Mouse (Mus musculus): Measurements from ENCODE around the gene Nlrp6. TPM values are rescaled to one million over a fixed set of nuclear protein-coding genes. Genes with fewer than 3 reads are reported as not detected.

The Nlrp6 gene
- polyA plus RNA-seq, 1 experiment = not detected

GRCm38 (mm10) chr7:140953800-140954732 is 33.4 kb downstream of the Nlrp6 start:
- H3K9ac ChIP-seq (ENCODE audit: low read depth, poor library complexity, severe bottlenecking) = peak overlapping the region; percentile 82

GRCm38 (mm10) chr7:140954733-140955071 is 34.0 kb downstream of the Nlrp6 start:
- Histone ChIP-seq H3K4me3 (ENCODE audit: low read depth, low read length) (peak overlapping the region; percentile 95), H3K36me3 (ENCODE audit: control insufficient read depth, insufficient read depth, low read length, poor library complexity, severe bottlenecking) (peaks cover 16% of the 10 kb centered on the region), H3K27ac (ENCODE audit: insufficient read depth, low read length) (no peak overlapping the region), H3K9me3 (replicated peaks; ENCODE audit: control insufficient read depth, insufficient read depth, low read length, poor library complexity, severe bottlenecking) (no peaks in the 10 kb centered on the region), H3K4me1 (ENCODE audit: control insufficient read depth, insufficient read depth, low read length) (peaks cover 8% of the 10 kb centered on the region), H3K27me3 (ENCODE audit: control insufficient read depth, insufficient read depth, low read length, poor library complexity, severe bottlenecking) (no peaks in the 10 kb centered on the region), H3K9ac (ENCODE audit: low read depth, poor library complexity, severe bottlenecking) (peak overlapping the region; percentile 82)
- TF ChIP-seq POLR2A (IDR thresholded peaks at IDR 0.05; ENCODE audit: insufficient read depth, low read length) = no peak
- TF ChIP-seq CTCF (IDR thresholded peaks at IDR 0.05; ENCODE audit: low read depth, low read length) = no peak
- no peak for TF ChIP-seq EP300 (IDR thresholded peaks at IDR 0.05; ENCODE audit: insufficient read depth, low read depth, low read length)

More at GRCm38 (mm10) chr7:140953800-140954732, 33.4 kb downstream of the Nlrp6 start:
- Histone ChIP-seq H3K27ac (ENCODE audit: insufficient read depth, low read length) (no peak overlapping the region), H3K9me3 (replicated peaks; ENCODE audit: control insufficient read depth, insufficient read depth, low read length, poor library complexity, severe bottlenecking) (no peaks in the 10 kb centered on the region), H3K4me1 (ENCODE audit: control insufficient read depth, insufficient read depth, low read length) (peaks cover 8% of the 10 kb centered on the region), H3K36me3 (ENCODE audit: control insufficient read depth, insufficient read depth, low read length, poor library complexity, severe bottlenecking) (peaks cover 22% of the 10 kb centered on the region), H3K27me3 (ENCODE audit: control insufficient read depth, insufficient read depth, low read length, poor library complexity, severe bottlenecking) (no peaks in the 10 kb centered on the region), H3K4me3 (ENCODE audit: low read depth, low read length) (peak overlapping the region; percentile 95)
- TF ChIP-seq EP300 (IDR thresholded peaks at IDR 0.05; ENCODE audit: insufficient read depth, low read depth, low read length) (no peak), CTCF (IDR thresholded peaks at IDR 0.05; ENCODE audit: low read depth, low read length) (no peak), POLR2A (IDR thresholded peaks at IDR 0.05; ENCODE audit: insufficient read depth, low read length) (no peak)

GRCm38 (mm10) chr7:140955342-140955741 is 34.6 kb downstream of the Nlrp6 start:
- peaks cover 10% of the 10 kb centered on the region for H3K4me1 ChIP-seq (ENCODE audit: control insufficient read depth, insufficient read depth, low read length)
- no peaks in the 10 kb centered on the region for H3K27me3 ChIP-seq (ENCODE audit: control insufficient read depth, insufficient read depth, low read length, poor library complexity, severe bottlenecking)
- peak overlapping the region; percentile 95 for H3K4me3 ChIP-seq (ENCODE audit: low read depth, low read length)
- H3K9me3 ChIP-seq (replicated peaks; ENCODE audit: control insufficient read depth, insufficient read depth, low read length, poor library complexity, severe bottlenecking) = no peaks in the 10 kb centered on the region
- peak overlapping the region; percentile 82 for H3K9ac ChIP-seq (ENCODE audit: low read depth, poor library complexity, severe bottlenecking)
- TF ChIP-seq EP300 (IDR thresholded peaks at IDR 0.05; ENCODE audit: insufficient read depth, low read depth, low read length) = no peak
- no peak for TF ChIP-seq POLR2A (IDR thresholded peaks at IDR 0.05; ENCODE audit: insufficient read depth, low read length)
- TF ChIP-seq CTCF (IDR thresholded peaks at IDR 0.05; ENCODE audit: low read depth, low read length) = no peak
- H3K27ac ChIP-seq (ENCODE audit: insufficient read depth, low read length) = peak overlapping the region; percentile 93
- peaks cover 13% of the 10 kb centered on the region for H3K36me3 ChIP-seq (ENCODE audit: control insufficient read depth, insufficient read depth, low read length, poor library complexity, severe bottlenecking)

GRCm38 (mm10) chr7:140955758-140956555 is 35.3 kb downstream of the Nlrp6 start, which contains the start of the genes Gm45717 and Ifitm2:
Gene Gm45717, minus strand, starts transcription at chr7:140955937.
Gene Ifitm2, minus strand, starts transcription at chr7:140955987.
- Histone ChIP-seq H3K9ac (ENCODE audit: low read depth, poor library complexity, severe bottlenecking) (peak within 1 kb of the TSS; percentile 82), H3K36me3 (ENCODE audit: control insufficient read depth, insufficient read depth, low read length, poor library complexity, severe bottlenecking) (peaks cover 13% of the 10 kb centered on the region), H3K4me1 (ENCODE audit: control insufficient read depth, insufficient read depth, low read length) (peaks cover 10% of the 10 kb centered on the region), H3K4me3 (ENCODE audit: low read depth, low read length) (peak within 1 kb of the TSS; percentile 95), H3K27me3 (ENCODE audit: control insufficient read depth, insufficient read depth, low read length, poor library complexity, severe bottlenecking) (no peaks in the 10 kb centered on the region), H3K27ac (ENCODE audit: insufficient read depth, low read length) (peak within 1 kb of the TSS; percentile 96), H3K9me3 (replicated peaks; ENCODE audit: control insufficient read depth, insufficient read depth, low read length, poor library complexity, severe bottlenecking) (no peaks in the 10 kb centered on the region)
- TF ChIP-seq POLR2A (IDR thresholded peaks at IDR 0.05; ENCODE audit: insufficient read depth, low read length) (peak; percentile 74), EP300 (IDR thresholded peaks at IDR 0.05; ENCODE audit: insufficient read depth, low read depth, low read length) (peak; percentile 82), CTCF (IDR thresholded peaks at IDR 0.05; ENCODE audit: low read depth, low read length) (no peak)

GRCm38 (mm10) chr7:140956556-140956869 is 35.8 kb downstream of the Nlrp6 start:
- Histone ChIP-seq H3K27me3 (ENCODE audit: control insufficient read depth, insufficient read depth, low read length, poor library complexity, severe bottlenecking) (no peaks in the 10 kb centered on the region), H3K27ac (ENCODE audit: insufficient read depth, low read length) (peak overlapping the region; percentile 96), H3K4me1 (ENCODE audit: control insufficient read depth, insufficient read depth, low read length) (peaks cover 13% of the 10 kb centered on the region), H3K9ac (ENCODE audit: low read depth, poor library complexity, severe bottlenecking) (peak overlapping the region; percentile 82; the same call in 1 of the 2 replicates), H3K4me3 (ENCODE audit: low read depth, low read length) (peak overlapping the region; percentile 53), H3K9me3 (replicated peaks; ENCODE audit: control insufficient read depth, insufficient read depth, low read length, poor library complexity, severe bottlenecking) (no peaks in the 10 kb centered on the region), H3K36me3 (ENCODE audit: control insufficient read depth, insufficient read depth, low read length, poor library complexity, severe bottlenecking) (peaks cover 13% of the 10 kb centered on the region)
- TF ChIP-seq POLR2A (IDR thresholded peaks at IDR 0.05; ENCODE audit: insufficient read depth, low read length) = no peak
- no peak for TF ChIP-seq EP300 (IDR thresholded peaks at IDR 0.05; ENCODE audit: insufficient read depth, low read depth, low read length)
- no peak for TF ChIP-seq CTCF (IDR thresholded peaks at IDR 0.05; ENCODE audit: low read depth, low read length)
